Mouse (Mus musculus): ENCODE results near the gene Mad2l1bp.

The Mad2l1bp gene

DNA sequence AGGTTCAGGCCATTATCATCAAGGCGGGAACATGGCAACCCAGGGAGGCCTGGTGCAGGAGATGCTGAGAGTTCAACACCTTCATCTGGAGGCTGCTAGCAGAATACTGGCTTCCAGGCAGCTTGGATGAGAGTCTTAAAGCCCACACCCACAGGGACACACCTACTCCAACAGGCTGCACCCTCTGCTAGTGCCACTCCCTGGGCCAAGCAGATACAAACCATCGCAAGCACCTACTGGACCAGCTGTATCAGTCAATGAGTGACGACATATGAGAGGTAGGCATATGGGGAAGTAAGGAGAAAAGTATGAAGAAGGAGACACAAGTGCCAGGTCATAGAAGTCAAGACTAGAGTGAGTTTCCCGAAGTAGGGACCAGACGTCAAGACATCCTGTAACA lies 3.3 kb upstream of the Mad2l1bp start:
- peak in 1 of 2 experiments; percentile 40 for DNase-seq (ENCODE audit: low spot score in 2 of 2)

DNA sequence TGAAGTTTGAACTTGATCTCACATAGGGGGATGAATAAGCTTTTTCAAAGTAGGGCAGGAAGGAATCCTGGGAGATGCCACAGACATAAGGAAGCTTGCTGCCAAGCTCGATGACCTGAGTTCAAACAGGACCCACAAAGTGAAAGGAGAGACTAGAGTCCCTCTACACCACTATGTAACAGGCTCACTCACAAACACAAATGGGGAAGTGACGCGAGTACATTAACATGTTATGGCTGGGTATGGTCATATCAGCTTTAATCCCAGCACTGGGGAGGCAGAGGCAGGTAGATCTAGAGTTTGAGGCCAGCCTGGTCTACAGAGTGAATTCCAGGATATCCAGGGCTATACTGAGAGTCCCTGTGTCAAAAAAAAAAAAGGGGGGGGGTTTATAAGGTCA lies 983 bp upstream of the Mad2l1bp start:
- no peak for DNase-seq (ENCODE audit: low spot score in 2 of 2)

DNA sequence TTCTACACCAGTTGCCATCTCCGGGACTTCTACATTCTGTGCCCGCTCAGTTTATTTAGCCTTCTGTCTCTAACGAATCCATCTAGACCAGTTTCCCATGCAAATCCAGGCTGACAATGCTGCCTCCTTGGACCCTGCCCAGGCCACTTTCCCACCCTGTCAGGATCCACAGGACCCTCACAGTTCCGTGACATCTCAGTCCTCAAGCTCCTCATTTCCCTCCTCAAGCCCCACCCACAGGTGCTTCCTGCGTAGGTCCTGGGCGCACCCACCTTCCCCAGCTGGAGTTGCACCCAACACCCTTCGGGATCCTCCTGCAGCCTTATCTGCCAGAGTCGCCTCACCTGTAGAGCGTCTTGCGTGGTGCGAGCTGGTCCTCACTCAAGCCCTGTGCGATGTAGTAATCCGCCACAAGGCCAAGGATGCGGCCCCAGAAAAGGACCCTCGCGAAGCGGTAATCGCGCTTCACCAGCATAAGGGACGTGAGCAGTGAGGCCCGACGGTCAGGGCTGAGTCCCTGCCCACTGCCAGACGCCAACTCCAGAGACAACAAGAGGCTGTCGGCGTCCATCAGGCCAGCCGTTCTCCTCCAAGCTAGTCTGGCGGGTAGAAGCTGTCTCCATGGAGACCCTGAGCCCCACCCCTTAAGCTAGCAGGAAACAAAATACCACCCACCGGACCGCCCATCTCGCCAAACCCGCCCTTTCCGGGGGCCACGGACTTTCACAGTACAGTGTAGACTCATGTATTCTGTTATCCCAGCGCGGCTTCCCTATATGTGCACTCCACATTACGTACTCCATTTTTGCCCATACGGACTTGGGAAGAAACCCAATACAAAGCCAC lies 9.6 kb downstream of the Mad2l1bp start, which contains the start of gene Rsph9:
Gene Rsph9, minus strand, starts transcription at position 639 of the 846 bp plus-strand sequence.
- peak; percentile 64 to 74 for DNase-seq (ENCODE audit: low spot score in 2 of 2)

DNA sequence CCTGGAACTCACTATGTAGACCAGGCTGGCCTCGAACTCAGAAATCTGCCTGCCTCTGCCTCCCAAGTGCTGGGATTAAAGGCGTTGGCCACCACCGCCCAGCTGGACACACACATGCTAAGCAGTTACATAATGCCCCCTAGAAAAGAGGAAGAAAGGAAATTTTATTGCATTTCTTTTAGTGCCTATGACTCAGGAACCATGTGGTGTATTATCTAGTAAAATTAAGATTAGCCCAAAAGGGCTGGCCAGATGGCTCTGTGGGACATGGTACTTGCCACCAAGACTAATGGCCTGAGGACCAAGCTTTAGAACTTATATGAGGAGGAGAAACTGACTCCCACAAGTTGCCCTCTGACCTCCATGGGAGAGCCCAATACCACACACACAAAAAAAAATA lies 13.5 kb downstream of the Mad2l1bp start:
- DNase-seq (ENCODE audit: low spot score in 2 of 2) = no peak

DNA sequence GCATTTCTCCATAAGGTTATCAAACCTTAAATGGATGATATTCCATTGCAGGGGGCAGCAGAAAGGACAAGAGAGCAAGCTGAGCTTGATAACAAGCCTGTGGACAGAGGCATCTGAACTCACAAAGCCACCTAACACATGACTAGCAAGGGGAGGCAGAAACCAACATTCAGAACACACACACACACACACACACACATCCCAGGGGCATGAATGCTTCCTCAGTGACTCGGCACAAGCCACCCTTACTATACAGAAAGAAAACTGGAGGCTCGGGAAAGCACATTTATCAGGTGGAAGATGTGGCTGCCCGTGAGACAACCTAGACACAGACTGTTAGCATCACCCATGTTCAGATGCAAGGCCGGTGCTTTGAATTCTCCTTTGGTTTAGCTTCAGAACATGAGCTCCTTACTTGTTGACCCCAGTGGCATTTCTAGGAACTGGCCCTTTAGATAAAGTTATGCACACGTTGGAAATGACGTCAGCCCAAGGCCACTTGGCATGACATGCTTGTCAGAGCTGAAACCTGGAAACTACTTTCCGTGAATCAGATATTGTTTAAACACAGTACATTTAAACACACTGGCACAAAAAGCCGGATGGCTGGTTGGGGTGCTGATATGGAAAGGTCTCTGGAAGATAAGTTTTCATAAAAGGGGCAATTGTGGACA lies 14.7 kb downstream of the Mad2l1bp start:
- DNase-seq (ENCODE audit: low spot score in 2 of 2) = no peak

DNA sequence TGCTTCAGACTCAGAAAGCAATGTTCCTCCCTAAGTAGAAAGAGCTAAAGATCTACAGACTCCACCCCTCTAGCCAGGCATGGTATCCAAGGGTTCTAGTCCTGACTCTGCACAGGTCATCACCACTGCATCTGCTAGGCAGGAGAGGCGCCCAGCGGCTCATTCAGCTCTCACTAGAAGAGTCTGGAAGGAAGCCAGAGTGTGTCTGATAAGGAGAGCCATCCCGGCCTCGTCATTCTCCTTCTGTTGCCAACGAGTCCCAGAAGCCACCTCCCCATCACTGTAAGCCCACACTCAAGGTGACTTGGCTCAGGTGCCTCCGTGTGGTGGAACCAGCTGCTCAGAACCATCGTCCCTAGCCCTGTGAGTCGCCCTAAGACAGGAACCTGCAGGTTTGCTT lies 20.5 kb downstream of the Mad2l1bp start:
- no peak for DNase-seq (ENCODE audit: low spot score in 2 of 2)

DNA sequence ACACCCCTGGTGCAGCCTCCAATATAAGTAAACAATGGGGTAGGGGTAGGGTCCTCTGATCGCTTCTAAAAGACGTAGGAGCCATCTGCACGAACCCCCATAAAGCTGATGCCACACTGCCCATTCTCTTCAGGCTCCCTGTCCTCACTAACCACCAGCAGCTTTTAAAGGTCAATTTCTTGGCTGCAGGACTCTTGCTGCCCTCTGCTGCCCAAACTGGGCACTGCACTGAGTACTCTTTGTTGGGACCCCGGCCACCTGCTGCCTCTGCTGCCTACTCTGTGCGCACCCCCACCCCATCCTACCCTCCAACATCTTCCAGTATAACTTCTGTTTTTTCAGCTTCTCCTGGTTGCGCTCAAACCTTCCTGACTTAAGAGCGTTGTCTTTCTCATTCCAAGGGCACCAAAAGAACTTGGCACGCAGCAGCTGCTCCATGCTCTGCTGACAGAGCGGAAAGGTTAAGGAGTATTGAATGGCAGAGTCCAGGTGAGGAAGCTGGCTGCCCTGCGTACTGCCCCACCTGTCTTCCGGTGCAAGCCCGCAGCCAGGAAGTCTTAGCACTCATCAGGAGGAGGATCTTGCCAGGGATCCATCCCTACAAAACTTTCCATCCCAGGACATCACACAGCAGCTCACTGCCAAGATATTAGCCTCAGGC lies 21.2 kb downstream of the Mad2l1bp start:
- peak; percentile 54 to 70 for DNase-seq (ENCODE audit: low spot score in 2 of 2)

DNA sequence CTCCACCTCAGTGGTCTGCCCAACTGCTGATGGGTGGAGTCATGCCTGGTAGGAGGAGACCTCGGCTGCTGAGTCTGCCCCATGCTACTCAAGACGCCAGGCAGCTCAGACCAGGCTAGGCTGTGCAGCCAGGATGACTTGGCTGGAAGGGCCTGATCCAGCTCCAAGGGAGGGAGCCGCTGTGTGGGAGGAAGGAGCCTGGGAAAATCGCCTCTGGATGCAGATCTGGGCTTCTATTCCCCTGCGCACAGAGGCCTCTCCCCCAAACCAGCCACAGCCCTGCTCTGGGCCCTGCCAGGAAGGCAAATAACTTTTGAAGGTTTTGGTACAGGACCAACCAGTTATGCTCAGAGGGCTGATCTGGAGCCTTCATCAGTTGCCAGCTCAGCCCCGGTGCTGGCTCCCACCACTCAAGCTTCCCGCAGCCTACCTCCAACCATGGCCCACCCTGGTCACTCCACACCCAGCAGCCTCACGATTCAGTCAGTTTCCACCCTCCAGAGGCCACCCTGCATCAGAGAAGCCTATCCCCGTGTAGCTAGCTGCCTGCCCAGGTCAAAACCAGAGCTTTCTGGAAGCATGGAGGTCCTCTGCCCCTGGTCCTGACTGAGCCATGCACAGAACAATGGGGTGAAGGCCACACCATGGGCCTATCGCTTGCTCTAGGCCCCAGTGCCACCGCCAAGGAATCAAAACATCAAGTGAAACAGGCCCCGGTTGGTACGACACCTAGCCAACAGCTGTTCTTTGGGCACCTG lies 23.4 kb downstream of the Mad2l1bp start:
- no peak for DNase-seq (ENCODE audit: low spot score in 2 of 2)

DNA sequence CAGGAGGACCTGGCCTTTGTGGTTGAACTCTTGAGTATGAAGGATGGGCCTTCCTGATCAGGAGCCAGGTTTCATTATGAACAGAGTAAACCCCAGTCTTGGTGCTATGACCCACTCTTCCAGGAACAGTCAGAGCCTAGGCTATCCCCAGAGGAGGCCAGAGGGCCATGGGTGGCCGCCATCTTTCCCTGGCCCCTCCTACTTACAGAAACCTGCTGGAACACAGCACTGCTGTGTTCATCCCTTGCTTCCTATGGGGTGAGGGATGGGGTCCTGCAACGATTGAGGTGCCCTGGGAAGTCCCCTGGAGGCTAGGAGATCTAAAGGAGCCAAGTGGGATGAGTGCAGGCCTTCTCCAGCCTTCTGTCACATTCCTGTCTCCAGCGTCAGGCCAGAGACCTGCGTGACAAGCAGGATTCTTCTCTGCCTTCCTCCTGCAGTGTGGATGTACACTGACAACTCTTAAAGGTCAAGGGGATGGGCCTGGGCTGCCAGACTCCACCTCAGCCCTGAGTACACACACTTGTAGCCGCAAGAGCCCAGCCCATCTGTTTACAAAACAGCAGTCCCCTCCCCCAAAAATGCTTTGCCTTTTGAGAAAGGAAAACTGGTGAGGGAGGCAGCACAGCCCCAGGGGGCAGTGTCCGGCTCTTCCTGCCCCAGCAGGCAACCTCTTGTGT lies 25.4 kb downstream of the Mad2l1bp start:
- no peak for DNase-seq (ENCODE audit: low spot score in 2 of 2)

DNA sequence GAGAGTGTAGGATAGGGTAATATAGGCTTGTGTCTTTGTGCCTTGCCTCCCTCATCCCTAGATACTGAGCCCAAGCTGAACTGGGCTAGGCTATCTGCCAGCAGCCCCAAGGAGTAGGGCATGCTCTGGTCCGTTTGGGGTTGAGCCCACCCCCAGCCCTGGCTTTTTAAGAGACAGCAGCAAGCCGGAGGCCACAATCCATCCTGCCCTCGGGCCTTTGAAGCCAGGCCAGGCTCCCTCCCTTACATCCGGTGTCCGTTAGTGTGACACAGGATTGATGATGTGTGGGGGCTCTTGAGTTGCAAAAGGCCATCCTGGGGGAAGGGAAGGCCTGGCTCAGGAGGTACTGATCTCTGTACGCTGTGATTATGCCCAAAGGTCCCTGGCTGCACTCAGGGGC lies 26.7 kb downstream of the Mad2l1bp start:
- DNase-seq (ENCODE audit: low spot score in 2 of 2) = no peak

DNA sequence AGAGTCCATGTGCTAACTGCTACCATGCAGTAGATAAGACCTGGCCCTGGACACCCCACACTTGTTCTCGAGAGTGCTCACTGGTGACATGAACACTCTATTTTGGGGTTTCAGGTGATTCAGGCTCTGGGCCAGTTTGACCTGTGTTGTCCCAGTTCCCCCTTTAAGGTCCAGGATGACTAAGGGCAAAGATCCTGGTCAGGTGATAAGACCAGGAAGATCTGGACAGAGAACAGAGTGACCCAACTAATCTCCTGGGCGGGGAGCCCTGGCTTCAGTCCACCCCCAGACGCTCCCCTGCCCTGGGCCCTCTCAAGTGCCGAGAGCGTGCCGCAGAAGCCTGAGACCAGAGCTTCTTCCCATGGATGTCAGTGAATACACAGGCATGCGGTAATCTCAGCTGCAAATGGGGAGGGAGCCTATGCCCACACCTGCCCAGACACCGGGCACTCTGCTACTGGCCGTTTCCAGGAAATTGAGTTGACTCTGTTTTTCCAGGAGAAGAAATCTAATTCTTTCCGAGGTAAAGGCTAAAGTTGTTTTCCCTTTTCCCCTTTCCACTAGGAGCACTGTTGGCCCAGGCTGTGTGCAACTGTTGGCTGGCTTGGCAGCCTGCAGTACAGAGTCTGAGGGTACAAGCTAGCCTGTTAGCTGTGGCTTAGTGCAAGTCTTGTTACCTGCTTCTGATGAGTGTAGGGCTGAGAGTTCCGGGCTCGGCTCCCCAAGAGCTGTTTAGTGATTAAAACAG lies 29.2 kb downstream of the Mad2l1bp start:
- no peak for DNase-seq (ENCODE audit: low spot score in 2 of 2)

DNA sequence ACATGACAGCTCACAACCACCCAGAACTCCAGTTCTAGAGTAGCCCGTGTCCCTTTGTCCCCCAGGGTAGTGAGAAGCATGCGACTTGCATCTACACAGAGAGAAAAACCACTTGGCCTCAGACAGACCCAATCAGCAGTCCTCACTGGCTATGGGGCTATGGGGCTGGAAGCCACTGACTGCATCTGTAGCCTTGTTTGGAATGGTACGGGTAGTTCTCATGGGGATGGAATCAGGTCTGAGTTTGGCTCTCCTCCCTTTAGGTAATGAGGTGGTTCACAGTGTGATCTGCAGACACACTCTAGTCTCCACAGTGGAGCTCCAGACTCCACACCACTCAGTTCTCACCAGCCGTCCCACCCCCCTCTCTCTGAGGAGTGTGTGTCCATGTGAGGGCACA lies 30.1 kb downstream of the Mad2l1bp start:
- no peak for DNase-seq (ENCODE audit: low spot score in 2 of 2)

DNA sequence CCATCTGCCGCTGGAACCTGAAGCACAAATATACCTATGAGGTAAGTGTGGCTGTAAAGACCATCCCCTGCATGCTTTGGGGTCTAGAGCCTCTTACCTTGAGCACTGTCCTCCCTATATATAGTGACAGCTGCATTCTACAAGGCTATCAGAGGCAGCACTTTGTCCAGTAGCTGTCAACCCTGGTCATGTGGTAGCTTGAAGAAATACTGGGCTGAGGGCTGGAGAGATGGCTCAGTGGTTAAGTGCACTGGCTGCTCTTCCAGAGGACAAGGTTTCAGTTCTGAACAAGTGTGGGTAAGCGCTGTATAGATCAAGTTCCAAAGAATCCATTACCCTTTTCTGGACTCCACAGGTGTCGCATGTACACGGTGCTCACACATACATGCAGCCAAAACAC lies 30.6 kb downstream of the Mad2l1bp start:
- DNase-seq (ENCODE audit: low spot score in 2 of 2) = no peak

DNA sequence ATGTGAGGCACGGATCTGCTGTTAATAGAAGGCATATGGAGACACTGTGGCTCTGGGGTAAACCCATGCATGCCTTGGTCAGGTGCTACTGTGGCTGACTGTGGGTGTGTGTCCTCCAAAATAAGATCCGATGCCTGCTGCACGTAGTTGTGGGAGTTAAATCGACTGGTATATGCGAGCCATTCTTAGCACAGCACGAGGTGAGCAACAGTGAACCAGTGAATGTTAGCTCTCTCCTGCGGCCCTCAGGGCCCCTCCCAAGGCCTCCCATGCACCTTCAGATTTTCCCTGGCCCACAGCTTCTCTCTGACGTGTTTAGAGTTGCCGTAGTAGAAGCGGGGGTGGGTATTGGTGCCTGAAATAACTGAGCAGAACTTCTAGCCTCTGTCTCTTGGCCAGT lies 33.7 kb downstream of the Mad2l1bp start:
- DNase-seq (ENCODE audit: low spot score in 2 of 2) = no peak

DNA sequence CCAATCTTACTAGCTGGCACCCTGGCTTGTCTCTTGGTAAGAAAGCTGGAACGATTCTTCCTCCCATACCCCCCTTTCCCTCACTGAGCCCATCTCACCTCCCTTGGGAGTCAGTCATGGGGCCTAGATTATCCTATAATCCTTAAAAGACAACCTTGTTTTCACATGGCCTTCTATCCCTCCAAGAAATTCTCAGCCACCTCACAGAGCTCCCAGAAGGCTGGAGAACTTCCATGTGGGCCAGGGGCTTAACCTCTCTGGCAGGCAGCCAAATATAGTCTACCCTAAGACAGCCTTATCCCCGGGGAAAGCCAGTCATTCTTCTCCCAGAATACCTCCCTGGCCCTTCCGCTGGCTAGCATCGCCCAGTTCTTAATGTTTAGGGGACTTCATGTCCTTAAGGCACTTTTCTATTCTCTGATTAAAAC lies 34.9 kb downstream of the Mad2l1bp start:
- DNase-seq (ENCODE audit: low spot score in 2 of 2) = no peak

DNA sequence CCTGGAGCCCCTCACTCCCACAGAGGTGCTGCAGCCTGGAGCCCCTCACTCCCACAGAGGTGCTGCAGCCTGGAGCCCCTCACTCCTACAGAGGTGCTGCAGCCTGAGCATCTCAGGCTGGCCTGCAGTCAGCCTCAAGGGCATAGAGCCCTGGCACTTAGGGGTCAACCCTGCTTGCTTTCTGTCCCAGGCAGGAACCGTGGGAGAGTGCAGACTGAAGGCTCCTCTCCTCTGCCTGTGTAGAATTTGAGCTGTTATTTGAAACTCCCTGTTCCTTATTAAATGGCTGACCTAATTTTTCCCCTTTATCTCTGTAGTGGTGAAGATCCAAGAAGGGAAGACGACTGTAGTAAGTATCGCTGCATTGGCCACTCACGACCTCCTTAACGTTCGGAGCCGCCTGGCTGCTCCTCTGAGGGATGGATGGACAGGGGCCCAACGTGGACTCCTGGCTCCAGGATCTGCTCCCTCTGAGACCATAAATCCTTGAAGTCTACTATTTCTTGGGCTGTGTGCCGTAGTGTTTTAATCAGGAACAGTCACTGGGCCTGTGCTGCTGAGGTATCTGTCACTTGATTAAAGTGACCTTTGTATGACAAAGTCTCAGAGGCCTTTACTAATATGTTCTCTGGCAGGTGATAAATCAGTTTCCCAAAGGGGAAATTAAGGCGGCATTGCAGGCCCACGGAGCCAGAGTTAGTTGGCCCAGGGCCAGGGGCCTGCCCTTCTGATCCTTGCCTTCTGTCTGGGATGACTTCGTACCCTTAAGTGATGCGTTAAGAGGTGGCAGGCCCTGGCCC lies 35.5 kb downstream of the Mad2l1bp start:
- DNase-seq (ENCODE audit: low spot score in 2 of 2) = no peak

DNA sequence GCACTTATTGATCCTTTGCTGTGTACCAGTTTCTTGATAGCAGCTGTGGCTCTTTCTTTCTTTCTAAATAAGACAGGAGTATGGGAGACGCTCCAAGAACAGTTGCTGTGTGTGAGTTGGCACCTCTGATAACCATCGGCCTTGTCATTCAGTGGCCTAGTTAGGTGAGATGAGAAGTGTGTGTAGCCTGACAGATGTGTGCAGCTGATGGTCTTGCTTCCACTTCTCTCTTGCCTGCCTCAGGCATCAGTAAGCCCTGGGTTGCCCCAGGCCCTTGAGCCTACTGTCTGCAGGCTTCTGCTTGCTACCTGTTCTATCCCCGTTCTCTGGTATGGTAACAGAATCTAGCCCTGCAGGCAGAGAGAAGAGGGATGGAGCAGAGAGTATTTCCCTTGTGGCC lies 36.5 kb downstream of the Mad2l1bp start:
- no peak for DNase-seq (ENCODE audit: low spot score in 2 of 2)

DNA sequence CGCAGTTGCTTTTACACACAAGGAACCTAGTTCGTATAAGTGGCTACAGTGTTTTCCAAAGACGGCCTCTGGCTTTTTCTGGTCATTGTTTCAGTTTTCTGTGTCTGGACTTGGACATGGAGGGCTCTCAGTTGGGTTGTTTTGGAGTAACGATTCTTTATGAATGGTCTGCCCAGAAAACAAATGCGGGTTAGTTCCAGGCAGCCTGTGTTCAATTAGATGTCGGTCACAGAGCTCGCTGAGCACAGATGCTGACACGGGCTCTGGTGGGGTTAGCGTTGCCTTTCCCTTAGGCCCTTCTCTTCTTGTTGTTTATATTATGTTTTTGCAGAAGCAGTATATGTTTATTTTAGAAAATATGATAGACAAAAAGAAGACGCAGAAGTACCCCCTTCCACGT lies 37.2 kb downstream of the Mad2l1bp start:
- no peak for DNase-seq (ENCODE audit: low spot score in 2 of 2)

DNA sequence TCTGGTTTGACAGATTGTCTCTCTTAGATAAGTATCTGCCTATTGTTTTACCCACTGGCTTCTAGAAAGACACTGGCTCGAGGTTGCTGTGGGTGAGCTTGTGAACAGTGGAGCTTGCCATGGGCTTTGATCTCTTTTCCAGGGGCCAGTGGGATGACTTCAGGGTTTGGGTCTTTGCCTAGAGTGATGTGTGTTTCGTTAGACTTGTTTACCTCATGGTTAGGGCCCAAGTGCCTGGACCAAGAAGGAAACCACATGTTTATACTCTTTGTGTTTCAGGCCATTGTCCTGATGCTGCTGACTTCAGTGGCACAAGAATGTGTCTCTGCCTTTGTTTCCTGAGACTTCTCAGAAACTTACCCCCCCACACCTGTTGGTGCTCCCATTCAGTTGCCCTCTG lies 37.9 kb downstream of the Mad2l1bp start:
- no peak for DNase-seq (ENCODE audit: low spot score in 2 of 2)

Data from spleen, postnatal 14 days (tissue).